Mouse (Mus musculus) left cerebral cortex, postnatal 14 days (tissue): Measurements from ENCODE around the gene Sept1. TPM values are rescaled to one million over a fixed set of nuclear protein-coding genes. Genes with fewer than 3 reads are reported as not detected.

Experiments used
- DNase-seq, 2 experiments: peaks; one replicate each; pipeline ENCODE4 v3.0.0; 2021 to 2022; ENCODE audit warnings: low spot score in 2 of 2, mixed read lengths in 1 of 2
- intact Hi-C: fragments of 180-260 bp; cut with DNase I; formaldehyde crosslinking; loops from one replicate; pipeline ENCODE4 v1.15.1; 2025
- total RNA-seq, 2 experiments: library from RNA; stranded (reverse); gene quantifications; 2 replicates each; pipeline ENCODE4 v1.2.3; 2021

Gene Sept1
- total RNA-seq, 2 experiments from 2014 or later, result 5.9 to 6.3 TPM

DNA sequence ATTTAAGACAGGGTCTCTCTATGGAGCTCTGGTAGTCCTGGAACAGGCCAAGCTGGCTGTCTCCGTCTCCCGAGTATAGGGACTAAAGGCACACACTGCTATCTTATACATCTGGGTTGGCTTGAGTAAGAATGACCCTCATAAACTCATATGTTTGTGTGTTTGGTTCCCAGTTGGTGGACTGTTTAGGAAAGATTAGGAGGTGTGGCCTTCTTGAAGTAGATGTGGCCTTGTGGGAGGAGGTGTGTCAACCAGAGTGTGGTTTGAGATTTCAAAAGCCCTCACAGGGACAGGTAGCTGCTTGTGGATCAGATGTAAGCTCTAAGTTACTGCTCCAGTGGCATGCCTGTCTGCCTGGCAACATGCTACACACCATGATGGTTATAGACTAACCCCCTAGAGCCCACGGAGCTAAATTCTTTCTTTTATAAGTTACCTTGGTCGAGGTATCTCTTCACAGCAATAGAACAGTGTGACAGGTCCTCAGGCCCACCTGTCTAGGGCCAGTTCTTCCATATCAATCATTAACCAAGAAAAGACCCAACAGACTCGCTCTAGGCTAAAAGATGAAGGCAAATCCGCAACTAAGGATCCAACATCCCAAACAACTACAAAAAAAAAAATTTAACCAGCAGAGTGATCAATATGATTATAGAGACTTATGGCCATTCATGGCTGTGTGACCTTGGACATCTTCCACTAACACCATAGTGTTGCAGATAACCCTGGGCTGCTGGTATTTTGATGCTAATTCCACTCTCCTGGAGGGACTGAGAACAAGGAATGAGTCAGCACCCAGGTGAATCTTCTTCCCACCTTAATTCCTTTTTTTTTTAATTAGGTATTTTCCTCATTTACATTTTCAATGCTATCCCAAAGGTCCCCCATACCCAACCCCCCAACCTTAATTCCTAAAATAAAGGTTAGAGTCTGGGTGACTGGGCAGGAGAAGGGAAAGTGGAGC lies 9.1 kb downstream of the Sept1 start:
- intact Hi-C loops, result no loop called here
- DNase-seq, result no peak

DNA sequence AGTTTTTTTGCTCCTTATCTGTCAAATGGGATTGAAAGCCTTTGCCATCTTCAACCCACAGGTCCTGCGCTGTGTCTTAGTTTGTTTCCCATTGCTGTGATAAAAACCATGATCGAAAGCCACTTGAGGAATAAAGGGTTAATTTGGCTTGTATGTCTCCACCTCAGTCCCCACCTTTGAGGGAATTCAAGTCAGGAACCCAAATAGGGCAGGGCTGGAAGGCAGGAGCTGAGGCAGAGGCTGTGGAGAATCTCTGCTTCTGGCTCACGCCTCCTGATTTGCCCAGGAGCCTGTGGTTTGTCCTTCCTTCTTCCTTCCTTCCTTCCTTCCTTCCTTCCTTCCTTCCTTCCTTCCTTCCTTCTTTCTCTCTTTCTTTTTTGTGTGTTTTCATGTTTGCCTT lies 9.8 kb downstream of the Sept1 start:
- DNase-seq, result no peak
- intact Hi-C loops, result no loop called here

GRCm38 (mm10) chr7:127220440-127220839 lies 12.5 kb downstream of the Sept1 start:
- DNase-seq, result no peak
- intact Hi-C loops, result no loop called here

- DNase-seq, result no peak
- intact Hi-C loops, result no loop called here
These were observed 14.3 kb downstream of the Sept1 start for GRCm38 (mm10) chr7:127218670-127219069.

DNA sequence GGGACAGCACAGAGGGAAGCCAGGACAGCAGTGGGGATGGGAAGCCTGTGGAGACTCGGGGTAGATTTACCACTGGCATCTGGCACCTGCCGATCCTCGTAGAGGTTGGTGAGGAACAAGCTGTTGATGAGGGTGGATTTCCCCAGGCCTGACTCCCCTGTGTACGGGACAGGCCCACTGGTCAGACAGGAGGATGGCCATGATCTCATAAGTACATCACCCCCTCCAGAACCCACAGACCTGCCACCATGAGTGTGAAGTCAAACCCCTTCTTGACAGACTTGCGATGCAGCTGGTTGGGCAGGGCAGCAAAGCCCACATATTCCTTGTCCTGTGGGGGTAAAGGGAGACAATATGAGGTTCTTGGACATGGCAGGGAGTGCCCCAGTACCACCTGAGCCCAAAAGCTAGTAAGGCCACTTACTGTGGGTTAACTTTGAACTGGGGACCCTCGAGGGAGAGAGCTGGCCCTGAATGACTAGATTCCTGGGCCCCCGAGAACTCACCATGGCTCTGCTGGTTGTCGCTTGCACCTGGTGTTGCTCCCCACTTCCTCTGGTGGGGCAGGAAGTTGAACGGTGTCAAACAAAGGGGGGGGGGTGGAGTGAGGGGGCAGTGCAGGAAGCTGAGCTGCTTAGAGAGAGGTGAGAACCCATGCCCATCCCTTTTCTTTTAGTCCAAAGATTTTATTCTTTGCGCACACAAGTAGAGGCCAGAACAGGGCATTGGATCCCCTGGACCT lies 14.9 kb downstream of the Sept1 start:
- intact Hi-C loops, result no loop called here
- DNase-seq, result no peak

- DNase-seq, result no peak
- intact Hi-C loops, result no loop called here
These were observed 15.5 kb downstream of the Sept1 start for GRCm38 (mm10) chr7:127217475-127217874.

GRCm38 (mm10) chr7:127216307-127216706 lies 16.6 kb downstream of the Sept1 start:
- no peak for DNase-seq
- intact Hi-C loops, result no loop called here

DNA sequence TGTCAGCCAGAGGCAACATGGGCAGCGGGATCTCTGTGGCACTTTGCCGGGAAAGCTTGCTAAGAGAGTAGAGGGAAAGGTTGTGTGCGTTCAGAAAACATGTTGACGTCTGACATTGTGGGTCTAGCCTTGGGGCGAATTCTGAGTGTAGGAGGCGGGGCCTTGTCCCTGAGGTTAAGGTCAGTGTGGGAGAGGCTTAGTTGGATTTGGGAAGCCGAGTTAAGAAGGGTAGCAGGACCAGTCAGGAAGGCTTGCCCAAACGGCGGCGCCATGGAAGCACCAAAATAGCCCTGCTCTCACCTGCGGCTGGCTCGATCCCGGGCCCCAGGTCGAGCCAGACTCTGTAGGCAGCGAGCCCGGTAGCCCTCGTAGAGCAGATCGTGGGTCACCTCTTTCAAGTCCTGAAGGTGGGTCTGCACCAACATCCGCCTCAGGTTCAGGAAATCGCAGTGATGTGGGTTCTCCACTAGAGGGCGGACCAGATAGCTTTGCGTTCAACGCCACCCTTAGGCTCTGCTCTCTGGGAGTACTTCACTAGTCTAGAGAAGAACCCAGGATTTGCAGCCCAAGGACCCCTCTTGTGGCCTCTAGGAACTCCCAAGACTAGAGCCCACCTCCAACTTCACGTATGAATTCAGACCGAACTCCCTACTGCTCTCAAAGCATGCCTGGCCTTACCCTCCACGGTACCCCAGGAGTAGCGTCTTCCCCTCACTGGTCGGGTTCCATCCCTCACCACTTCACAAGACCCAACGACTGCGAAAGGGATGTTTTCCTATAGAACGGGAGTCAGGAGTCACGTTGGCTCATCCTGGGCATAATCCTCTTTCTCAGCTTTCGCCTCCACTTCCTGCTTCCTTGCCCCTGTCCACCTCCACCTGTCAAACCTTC lies 17.7 kb downstream of the Sept1 start:
- intact Hi-C loops, result no loop called here
- peak; percentile 50 to 57 for DNase-seq

DNA sequence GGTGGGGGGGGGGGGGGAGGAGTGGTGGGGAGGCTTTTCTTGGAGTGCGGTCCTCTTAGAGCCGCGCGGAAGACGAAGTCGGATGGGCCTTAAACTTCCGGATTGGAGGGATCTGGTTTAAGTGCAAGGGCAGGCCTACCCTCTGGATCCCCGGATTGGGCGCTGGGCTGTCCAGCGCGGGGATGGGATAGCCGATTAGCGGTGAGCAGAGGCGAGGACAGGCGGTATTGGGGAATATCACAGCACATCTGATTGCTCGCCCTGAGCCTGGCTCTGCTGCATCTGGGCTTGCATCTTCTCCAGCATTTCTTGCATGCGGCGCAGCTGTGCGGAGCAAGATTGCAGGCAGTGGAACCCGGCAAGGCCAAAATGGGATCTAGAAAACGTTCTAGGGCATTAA lies 18.4 kb downstream of the Sept1 start:
- DNase-seq, result no peak
- intact Hi-C loops, result no loop called here

DNA sequence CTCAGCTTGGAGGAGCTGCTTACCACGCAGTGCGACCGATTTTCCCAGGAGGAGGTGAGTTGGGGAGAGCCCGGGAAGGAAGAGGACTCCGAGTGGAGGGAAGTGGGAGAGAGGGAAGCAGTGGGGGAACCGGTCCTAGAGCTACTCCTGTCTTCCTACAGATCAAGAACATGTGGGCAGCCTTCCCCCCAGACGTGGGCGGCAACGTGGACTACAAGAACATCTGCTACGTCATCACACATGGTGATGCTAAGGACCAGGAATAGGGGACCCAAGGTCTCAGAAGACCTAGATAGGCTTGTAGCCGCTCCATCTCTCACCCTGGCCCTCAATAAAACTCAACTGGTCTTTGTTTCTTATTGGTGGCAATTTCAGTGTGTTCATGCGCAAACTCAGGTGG lies 19.0 kb downstream of the Sept1 start:
- DNase-seq, result peak in 1 of 2 experiments; percentile 56
- intact Hi-C loops, result no loop called here

DNA sequence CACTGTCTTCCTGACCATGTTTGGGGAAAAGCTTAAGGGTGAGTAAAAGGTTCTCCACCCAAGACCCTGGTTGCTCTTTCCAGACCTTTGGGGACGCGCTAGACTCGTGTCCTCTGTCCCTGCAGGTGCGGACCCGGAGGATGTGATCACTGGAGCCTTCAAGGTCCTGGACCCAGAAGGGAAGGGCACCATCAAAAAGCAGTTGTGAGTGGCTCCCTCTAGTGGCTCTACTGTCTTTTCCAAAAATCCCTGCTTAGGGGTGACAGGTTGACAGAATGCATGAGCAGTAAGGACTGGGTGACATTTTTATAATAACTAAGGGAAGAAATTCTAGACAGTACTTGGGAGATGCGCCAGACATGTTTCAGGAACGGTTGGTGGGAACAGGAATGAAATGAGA lies 19.4 kb downstream of the Sept1 start:
- intact Hi-C loops, result no loop called here
- peak in 1 of 2 experiments; percentile 45 for DNase-seq

DNA sequence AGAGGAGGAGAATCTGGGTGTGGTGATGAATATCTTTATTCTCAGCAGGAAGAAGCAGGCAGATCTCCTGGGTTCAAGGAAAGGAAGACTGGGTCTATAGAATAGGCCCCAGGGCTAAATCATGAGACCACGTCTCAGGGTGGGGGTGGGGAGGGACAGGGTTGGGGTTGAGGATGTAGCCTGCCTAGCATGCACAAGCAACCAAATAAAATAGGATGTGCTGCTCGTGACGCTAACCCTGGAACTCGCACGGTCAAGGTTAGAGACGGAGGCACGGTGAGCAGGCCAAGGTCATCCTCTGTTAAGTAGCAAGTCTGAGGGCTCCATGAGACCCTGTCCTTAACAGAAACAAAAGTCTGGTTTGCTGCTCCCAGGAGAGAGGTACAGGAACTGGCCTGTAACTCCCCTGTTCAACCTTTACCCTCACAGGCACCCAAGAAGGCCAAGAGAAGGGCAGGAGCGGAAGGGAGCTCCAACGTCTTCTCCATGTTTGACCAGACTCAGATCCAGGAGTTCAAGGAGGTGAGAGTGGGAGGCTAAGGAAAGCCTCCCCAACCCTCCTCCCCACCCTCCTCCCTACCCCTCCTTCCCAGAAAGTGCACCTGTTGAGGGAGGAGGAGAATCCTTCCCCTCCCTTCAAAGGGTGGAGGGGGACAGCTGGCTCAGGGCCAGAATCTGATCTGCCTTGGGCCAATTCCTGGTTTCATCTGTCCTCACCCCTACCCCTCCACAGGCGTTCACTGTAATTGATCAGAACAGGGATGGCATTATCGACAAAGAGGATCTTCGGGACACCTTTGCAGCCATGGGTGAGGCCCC lies 20.3 kb downstream of the Sept1 start:
- DNase-seq, result no peak
- intact Hi-C loops, result no loop called here

DNA sequence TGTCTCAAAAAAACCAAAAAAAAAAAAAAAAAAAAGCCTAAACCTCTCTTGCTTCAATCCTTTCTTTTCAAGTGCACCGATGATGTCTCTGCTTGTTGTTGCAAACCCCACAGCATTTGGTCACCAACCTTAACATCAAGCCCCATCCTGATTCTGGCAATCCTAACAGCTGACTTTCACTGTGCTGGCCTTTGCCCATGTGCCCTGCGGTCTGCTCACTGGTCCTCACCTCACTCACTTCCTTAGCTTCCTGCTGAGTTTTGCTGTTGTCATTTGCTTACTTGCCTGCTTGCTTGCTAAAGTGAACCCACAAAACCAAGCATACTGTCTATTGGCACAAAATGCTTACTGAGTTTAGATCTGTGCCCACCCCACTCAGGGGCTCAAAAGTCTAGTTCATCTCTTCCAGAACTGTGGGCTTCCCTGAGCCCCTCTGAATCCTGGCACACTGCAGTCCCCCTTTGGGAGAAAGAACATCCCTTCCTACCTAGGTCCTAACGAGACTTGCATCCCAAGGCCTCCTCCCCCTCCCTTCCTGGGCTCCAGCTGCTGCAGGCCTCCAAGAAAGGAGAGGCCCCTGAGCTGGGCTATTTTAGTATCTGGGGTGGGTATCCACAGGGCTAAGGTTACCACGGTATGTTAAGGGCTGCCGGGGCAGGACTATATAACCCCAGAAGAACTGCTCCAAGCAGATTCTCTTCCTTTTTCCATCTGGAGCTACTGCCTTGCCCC lies 21.8 kb downstream of the Sept1 start:
- intact Hi-C loops, result no loop called here
- no peak for DNase-seq

DNA sequence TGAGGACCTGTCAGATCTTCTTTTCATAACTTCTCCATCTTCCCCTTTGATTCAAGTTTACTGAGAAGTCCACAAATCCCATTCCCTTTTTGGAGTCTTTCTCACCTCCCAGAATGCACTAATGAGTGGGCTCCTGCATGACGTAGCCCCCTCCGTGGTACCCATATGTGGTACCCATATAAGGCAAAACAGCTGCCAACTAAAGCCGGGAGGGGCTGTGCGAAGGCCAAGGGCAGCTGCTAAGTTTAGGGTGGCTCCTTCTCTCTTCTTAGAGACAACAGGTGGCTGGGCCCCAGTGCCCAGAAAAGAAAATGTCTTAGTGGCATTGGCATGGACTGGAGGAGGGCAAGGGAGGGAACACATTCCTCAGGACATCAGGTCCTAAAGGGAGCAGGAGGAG lies 22.7 kb downstream of the Sept1 start:
- DNase-seq, result no peak
- intact Hi-C loops, result no loop called here

- intact Hi-C loops, result no loop called here
- DNase-seq, result no peak
These were observed 23.1 kb downstream of the Sept1 start for GRCm38 (mm10) chr7:127209851-127210250.

DNA sequence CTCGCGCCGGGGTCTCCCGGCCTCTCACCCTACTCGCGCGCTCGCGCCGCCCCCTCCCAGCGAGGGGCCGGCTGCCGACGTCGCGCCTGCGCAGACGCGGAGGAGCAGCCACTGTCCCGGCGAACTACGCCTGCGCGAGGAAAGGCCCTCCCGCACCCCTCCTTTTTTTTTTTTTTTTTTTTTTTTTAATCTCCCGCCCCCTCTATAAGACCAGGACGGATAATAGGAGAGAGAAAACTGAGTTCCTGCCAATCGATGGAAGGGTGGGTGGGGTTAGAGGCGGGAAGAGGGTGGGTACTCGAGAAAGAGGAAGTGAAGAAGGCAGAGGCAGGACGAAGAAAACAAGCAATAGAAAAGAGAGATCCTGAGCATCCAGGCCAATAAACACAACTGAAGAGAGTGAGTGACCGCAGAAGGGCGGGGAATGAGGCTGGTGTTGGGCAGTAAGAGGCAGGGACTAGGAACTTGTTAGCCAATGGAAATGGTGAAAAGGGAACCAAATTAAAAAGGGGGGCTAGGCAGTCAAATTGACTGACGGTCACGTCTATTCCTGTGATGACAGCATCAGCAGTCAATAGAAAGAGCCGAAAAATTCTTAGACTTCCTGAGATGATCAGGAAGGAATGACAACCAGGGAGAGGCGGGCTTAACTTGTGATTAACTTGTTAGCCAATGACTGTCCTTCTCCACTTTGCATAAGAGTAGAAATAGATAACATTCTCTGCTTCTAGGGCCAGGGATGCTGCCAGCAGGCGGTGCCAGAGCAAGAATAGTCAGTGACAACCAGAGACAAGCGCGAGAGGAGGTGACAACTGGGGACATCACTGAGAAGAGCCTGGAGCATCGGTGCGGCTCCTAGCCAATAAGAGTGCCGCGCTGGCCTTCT lies 24.1 kb downstream of the Sept1 start, which contains the start of gene Mylpf:
Gene Mylpf, plus strand, starts transcription at position 338 of the 886 bp plus-strand sequence.
- intact Hi-C loops, result no loop called here
- DNase-seq, result peak; percentile 93 to 98

DNA sequence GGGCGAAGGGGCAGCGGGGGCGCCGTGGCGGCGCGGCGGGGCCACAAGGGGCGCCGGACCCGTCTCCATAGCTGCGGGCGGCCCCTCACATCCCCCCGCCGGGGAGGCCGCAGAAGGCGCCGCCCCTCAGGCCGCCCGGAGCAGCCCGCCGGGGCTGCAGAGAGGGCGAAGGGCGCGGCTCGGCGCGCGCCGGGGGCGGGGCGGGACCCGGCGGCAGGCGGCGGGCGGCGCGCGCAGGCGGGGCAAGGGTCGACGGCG lies 24.7 kb downstream of the Sept1 start, which contains the start of gene Tbc1d10b:
Gene Tbc1d10b, minus strand, starts transcription at position 174 of the 258 bp plus-strand sequence.
- no peak for DNase-seq
- intact Hi-C loops, result no loop called here
